Mouse (Mus musculus) hindbrain, embryonic 10.5 days (tissue): ENCODE results near the gene Chst4. TPM values are rescaled to one million over a fixed set of nuclear protein-coding genes. Genes with fewer than 3 reads are reported as not detected.

Source experiments
- polyA plus RNA-seq: library from polyadenylated mRNA; unstranded; fragments of >200 nt; fragmentation: Nextera tagmentation; extraction: Ambion mirVana; gene quantifications from 2 replicates; pipeline ENCODE4 v1.2.1, GENCODE M21; 2016

Gene Chst4
- polyA plus RNA-seq, 1 experiment from 2014 or later = not detected

Other genes starting within 250 kb of the Chst4 start
- gene Phlpp2, start 171.2 kb downstream of the Chst4 start, polyA plus RNA-seq = 2.0 and 2.7 TPM in 2 replicates
- 0.81 and 1.9 TPM in 2 replicates for gene Marveld3, start 77.5 kb downstream of the Chst4 start, polyA plus RNA-seq
- gene Tat, start 49.3 kb downstream of the Chst4 start, polyA plus RNA-seq = not detected in 2 replicates
- 8.6 and 9.4 TPM in 2 replicates for gene Zfp612, start 40.0 kb upstream of the Chst4 start, polyA plus RNA-seq
- not detected in 2 replicates for gene Gm21964, start 61.5 kb upstream of the Chst4 start, polyA plus RNA-seq
- not detected in 2 replicates for gene Gm17720, start 63.0 kb upstream of the Chst4 start, polyA plus RNA-seq
- gene Calb2, start 128.5 kb upstream of the Chst4 start, polyA plus RNA-seq = 7.2 and 28.1 TPM in 2 replicates
- 9.6 and 12.3 TPM in 2 replicates for gene Cmtr2, start 175.9 kb upstream of the Chst4 start, polyA plus RNA-seq
- gene Hydin, start 227.2 kb upstream of the Chst4 start, polyA plus RNA-seq = 0.29 and 0.52 TPM in 2 replicates